Mouse (Mus musculus): ENCODE results near the gene Wdr73. TPM values are rescaled to one million over a fixed set of nuclear protein-coding genes. Genes with fewer than 3 reads are reported as not detected.

The Wdr73 gene
- polyA plus RNA-seq, 1 experiment from 2014 or later: 16.8 TPM

- TF ChIP-seq EP300 (optimal IDR thresholded peaks at IDR 0.05) (no peak), CTCF (IDR thresholded peaks at IDR 0.05; ENCODE audit: low read depth) (no peak)
- Histone ChIP-seq H3K9me3 (ENCODE audit: control insufficient read depth, low read length) (no peaks in the 10 kb centered on the region), H3K27ac (replicated peaks) (no peak overlapping the region), H3K27me3 (ENCODE audit: control insufficient read depth, insufficient read depth, low read length) (no peaks in the 10 kb centered on the region), H3K4me3 (ENCODE audit: low read depth, low read length) (no peak overlapping the region), H3K9ac (ENCODE audit: low read length) (no peak overlapping the region), H3K4me2 (replicated peaks; ENCODE audit: low read depth) (no peak overlapping the region), H3K36me3 (ENCODE audit: control insufficient read depth, insufficient read depth, low read length) (peaks cover 2% of the 10 kb centered on the region; the same call in 1 of the 2 replicates), H3K4me1 (replicated peaks; ENCODE audit: control insufficient read depth, insufficient read depth) (no peaks in the 10 kb centered on the region)
- DNase-seq (ENCODE audit: low spot score) (no peak), ATAC-seq (ENCODE audit: low FRiP score, low TSS enrichment) (no peak)
- 77% methylated on average over 1 of the region's 1 CpGs for WGBS
Observed at GRCm38 (mm10) chr7:80935834-80936233, 34.8 kb upstream of the Wdr73 start.

GRCm38 (mm10) chr7:80932777-80933176 is 31.7 kb upstream of the Wdr73 start:
- Histone ChIP-seq H3K36me3 (ENCODE audit: control insufficient read depth, insufficient read depth, low read length) (peaks cover 2% of the 10 kb centered on the region; the same call in 1 of the 2 replicates), H3K4me3 (ENCODE audit: low read depth, low read length) (no peak overlapping the region), H3K27me3 (ENCODE audit: control insufficient read depth, insufficient read depth, low read length) (no peaks in the 10 kb centered on the region), H3K4me2 (replicated peaks; ENCODE audit: low read depth) (no peak overlapping the region), H3K9ac (ENCODE audit: low read length) (no peak overlapping the region), H3K9me3 (ENCODE audit: control insufficient read depth, low read length) (no peaks in the 10 kb centered on the region), H3K4me1 (replicated peaks; ENCODE audit: control insufficient read depth, insufficient read depth) (no peaks in the 10 kb centered on the region), H3K27ac (replicated peaks) (no peak overlapping the region)
- TF ChIP-seq CTCF (IDR thresholded peaks at IDR 0.05; ENCODE audit: low read depth) (no peak), EP300 (optimal IDR thresholded peaks at IDR 0.05) (no peak)
- 89% methylated on average over 1 of the region's 1 CpGs for WGBS
- no peak for DNase-seq (ENCODE audit: low spot score)
- no peak for ATAC-seq (ENCODE audit: low FRiP score, low TSS enrichment)

GRCm38 (mm10) chr7:80931618-80932207 is 30.6 kb upstream of the Wdr73 start:
- DNase-seq (ENCODE audit: low spot score) (no peak), ATAC-seq (ENCODE audit: low FRiP score, low TSS enrichment) (no peak)
- Histone ChIP-seq H3K4me1 (replicated peaks; ENCODE audit: control insufficient read depth, insufficient read depth) (no peaks in the 10 kb centered on the region), H3K4me2 (replicated peaks; ENCODE audit: low read depth) (no peak overlapping the region), H3K9ac (ENCODE audit: low read length) (no peak overlapping the region), H3K4me3 (ENCODE audit: low read depth, low read length) (no peak overlapping the region), H3K9me3 (ENCODE audit: control insufficient read depth, low read length) (no peaks in the 10 kb centered on the region), H3K27me3 (ENCODE audit: control insufficient read depth, insufficient read depth, low read length) (no peaks in the 10 kb centered on the region), H3K36me3 (ENCODE audit: control insufficient read depth, insufficient read depth, low read length) (peaks cover 6% of the 10 kb centered on the region), H3K27ac (replicated peaks) (no peak overlapping the region)
- 88% methylated on average over 8 of the region's 8 CpGs for WGBS
- TF ChIP-seq EP300 (optimal IDR thresholded peaks at IDR 0.05): no peak
- no peak for TF ChIP-seq CTCF (IDR thresholded peaks at IDR 0.05; ENCODE audit: low read depth)

GRCm38 (mm10) chr7:80923165-80923564 is 22.1 kb upstream of the Wdr73 start:
- Histone ChIP-seq H3K4me1 (replicated peaks; ENCODE audit: control insufficient read depth, insufficient read depth) (no peaks in the 10 kb centered on the region), H3K4me2 (replicated peaks; ENCODE audit: low read depth) (no peak overlapping the region), H3K27me3 (ENCODE audit: control insufficient read depth, insufficient read depth, low read length) (no peaks in the 10 kb centered on the region), H3K27ac (replicated peaks) (no peak overlapping the region), H3K4me3 (ENCODE audit: low read depth, low read length) (no peak overlapping the region), H3K9ac (ENCODE audit: low read length) (no peak overlapping the region), H3K36me3 (ENCODE audit: control insufficient read depth, insufficient read depth, low read length) (peaks cover 19% of the 10 kb centered on the region), H3K9me3 (ENCODE audit: control insufficient read depth, low read length) (no peaks in the 10 kb centered on the region)
- DNase-seq (ENCODE audit: low spot score) (no peak), ATAC-seq (ENCODE audit: low FRiP score, low TSS enrichment) (no peak)
- TF ChIP-seq EP300 (optimal IDR thresholded peaks at IDR 0.05) (no peak), CTCF (IDR thresholded peaks at IDR 0.05; ENCODE audit: low read depth) (no peak)
- 86% methylated on average over 2 of the region's 2 CpGs for WGBS

GRCm38 (mm10) chr7:80919647-80920008 is 18.6 kb upstream of the Wdr73 start:
- Histone ChIP-seq H3K4me3 (ENCODE audit: low read depth, low read length) (no peak overlapping the region), H3K4me2 (replicated peaks; ENCODE audit: low read depth) (no peak overlapping the region), H3K9me3 (ENCODE audit: control insufficient read depth, low read length) (no peaks in the 10 kb centered on the region), H3K4me1 (replicated peaks; ENCODE audit: control insufficient read depth, insufficient read depth) (no peaks in the 10 kb centered on the region), H3K27ac (replicated peaks) (no peak overlapping the region), H3K27me3 (ENCODE audit: control insufficient read depth, insufficient read depth, low read length) (no peaks in the 10 kb centered on the region), H3K36me3 (ENCODE audit: control insufficient read depth, insufficient read depth, low read length) (peaks cover 12% of the 10 kb centered on the region), H3K9ac (ENCODE audit: low read length) (no peak overlapping the region)
- peak; percentile 78 for ATAC-seq (ENCODE audit: low FRiP score, low TSS enrichment)
- WGBS: 54% methylated on average over 5 of the region's 5 CpGs
- DNase-seq (ENCODE audit: low spot score): no peak
- no peak for TF ChIP-seq CTCF (IDR thresholded peaks at IDR 0.05; ENCODE audit: low read depth)
- TF ChIP-seq EP300 (optimal IDR thresholded peaks at IDR 0.05): no peak

GRCm38 (mm10) chr7:80918982-80919646 is 18.0 kb upstream of the Wdr73 start:
- no peak overlapping the region for H3K9ac ChIP-seq (ENCODE audit: low read length)
- H3K9me3 ChIP-seq (ENCODE audit: control insufficient read depth, low read length): no peaks in the 10 kb centered on the region
- no peak for TF ChIP-seq CTCF (IDR thresholded peaks at IDR 0.05; ENCODE audit: low read depth)
- peaks cover 11% of the 10 kb centered on the region; the same call in 1 of the 2 replicates for H3K36me3 ChIP-seq (ENCODE audit: control insufficient read depth, insufficient read depth, low read length)
- H3K27me3 ChIP-seq (ENCODE audit: control insufficient read depth, insufficient read depth, low read length): no peaks in the 10 kb centered on the region
- DNase-seq (ENCODE audit: low spot score) (no peak), ATAC-seq (ENCODE audit: low FRiP score, low TSS enrichment) (peak; percentile 63; the same call in 1 of the 2 replicates)
- H3K4me2 ChIP-seq (replicated peaks; ENCODE audit: low read depth): no peak overlapping the region
- H3K4me3 ChIP-seq (ENCODE audit: low read depth, low read length): no peak overlapping the region
- H3K4me1 ChIP-seq (replicated peaks; ENCODE audit: control insufficient read depth, insufficient read depth): no peaks in the 10 kb centered on the region
- H3K27ac ChIP-seq (replicated peaks): no peak overlapping the region
- WGBS: 63% methylated on average over 8 of the region's 8 CpGs

Data from stomach, postnatal 0 days (tissue).